Mouse (Mus musculus) intestine, embryonic 14.5 days (tissue): ENCODE results near the gene Rcbtb1. TPM values are rescaled to one million over a fixed set of nuclear protein-coding genes. Genes with fewer than 3 reads are reported as not detected.
"Not testable (repeated sequence)": the region's sequence is repeated elsewhere in the genome, so short reads cannot be mapped to it uniquely, and the experiment has no call there.

Experiments used
- ATAC-seq: fragments of 200-750 bp; cut with Nextera tagmentation; replicated peaks from 2 replicates; pipeline ENCODE4 v1.8.0; 2017; ENCODE audit warnings: low read depth, moderate number of reproducible peaks, moderate TSS enrichment, moderate library complexity; ENCODE audit not compliant: low FRiP score, low TSS enrichment
- DNase-seq: peaks from one replicate; pipeline ENCODE4 v3.0.0-alpha.2; 2018; ENCODE audit warnings: low spot score
- H3K27ac ChIP-seq: fragments of 300-500 bp; sonication (generic); 2 replicates; pipeline ENCODE4 v1.5.1; 2014; ENCODE audit warnings: low read depth, mild to moderate bottlenecking, control low read depth
- H3K27me3 ChIP-seq: fragments of 300-500 bp; sonication (generic); replicated peaks from 2 replicates; pipeline ENCODE4 v1.6.1; 2014; ENCODE audit warnings: low read length, control low read depth; ENCODE audit not compliant: control insufficient read depth, insufficient read depth
- H3K36me3 ChIP-seq: fragments of 300-500 bp; sonication (generic); 2 replicates; pipeline ENCODE4 v1.6.1; 2014; ENCODE audit warnings: low read length, control low read depth; ENCODE audit not compliant: control insufficient read depth, insufficient read depth
- H3K4me1 ChIP-seq: fragments of 300-500 bp; sonication (generic); replicated peaks from 2 replicates; pipeline ENCODE4 v1.6.1; 2014; ENCODE audit warnings: low read length, control low read depth, mixed read lengths; ENCODE audit not compliant: control insufficient read depth, insufficient read depth
- H3K4me2 ChIP-seq: fragments of 300-500 bp; sonication (generic); 2 replicates; pipeline ENCODE4 v1.6.1; 2014; ENCODE audit warnings: low read length
- H3K4me3 ChIP-seq: fragments of 300-500 bp; sonication (generic); 2 replicates; pipeline ENCODE4 v1.5.1; 2014; ENCODE audit warnings: low read depth, low read length, control low read depth, mixed read lengths
- H3K9ac ChIP-seq: fragments of 300-500 bp; sonication (generic); 2 replicates; pipeline ENCODE4 v1.6.1; 2014; ENCODE audit warnings: mild to moderate bottlenecking, low read length
- H3K9me3 ChIP-seq: fragments of 300-500 bp; sonication (generic); 2 replicates; pipeline ENCODE4 v1.6.1; 2016; ENCODE audit warnings: low read length, control low read depth; ENCODE audit not compliant: control insufficient read depth
- WGBS: fragments of 180-500 bp; shearing (Covaris S2); extraction: QIAGEN DNeasy Blood & Tissue Kit; methylation state at CpG from one replicate; pipeline ENCODE4 v1.1.7; 2014; 5-methylcytosine and 5-hydroxymethylcytosine counted together
- polyA plus RNA-seq: library from polyadenylated mRNA; unstranded; fragments of >200 nt; fragmentation: Nextera tagmentation; extraction: Ambion mirVana; gene quantifications from 2 replicates; pipeline ENCODE4 v1.2.1, GENCODE M21; 2014

Gene Rcbtb1
- polyA plus RNA-seq, 1 experiment from 2014 or later: 69.3 TPM

DNA sequence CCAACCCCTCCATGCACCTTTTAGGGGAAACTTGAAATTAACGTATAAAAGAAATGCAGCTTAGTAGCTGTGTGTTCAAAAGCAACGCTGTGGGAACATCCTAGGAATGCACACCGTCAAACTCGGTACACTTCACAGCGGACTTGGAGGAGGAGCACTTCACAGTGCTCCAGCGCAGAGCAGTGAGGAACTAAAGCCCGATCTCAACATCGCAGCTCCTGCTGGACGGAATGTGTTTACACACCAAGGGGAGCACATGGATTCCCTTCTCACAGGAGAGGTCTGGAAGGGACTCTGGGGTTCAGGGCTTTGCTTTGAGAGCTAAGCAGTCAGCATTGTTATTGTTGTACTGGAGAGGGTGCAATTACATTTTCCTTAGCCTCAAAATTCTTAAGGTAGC is 32.6 kb downstream of the Rcbtb1 start:
- Histone ChIP-seq H3K4me1 (no peaks in the 10 kb centered on the region), H3K27me3 (no peaks in the 10 kb centered on the region), H3K27ac (no peak overlapping the region), H3K9ac (no peak overlapping the region), H3K9me3 (peaks cover 3% of the 10 kb centered on the region; the same call in 1 of the 2 replicates), H3K4me2 (no peak overlapping the region), H3K4me3 (no peak overlapping the region), H3K36me3 (peaks cover 93% of the 10 kb centered on the region)
- no peak for ATAC-seq
- 90% methylated on average over 9 of the region's 9 CpGs for WGBS
- DNase-seq: no peak

GRCm38 (mm10) chr14:59250350-59250749 is 49.3 kb downstream of the Rcbtb1 start:
- not testable (repeated sequence) for ATAC-seq, DNase-seq

DNA sequence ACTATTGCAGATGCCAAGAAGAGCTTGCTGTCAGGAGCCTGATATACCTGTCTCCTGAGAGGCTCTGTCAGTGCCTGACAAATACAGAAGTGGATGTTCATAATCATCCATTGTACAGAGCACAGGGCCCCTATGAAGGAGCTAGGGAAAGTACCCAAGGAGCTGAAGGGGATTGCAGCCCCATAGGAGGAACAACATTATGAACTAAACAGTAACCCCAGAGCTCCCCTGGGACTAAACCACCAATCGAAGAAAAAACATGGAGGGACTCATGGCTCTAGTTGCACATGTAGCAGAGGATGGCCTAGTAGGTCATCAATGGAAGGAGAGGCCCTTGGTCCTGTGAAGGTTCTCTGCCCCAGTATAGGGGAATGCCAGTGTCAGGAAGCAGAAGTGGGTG is 54.9 kb downstream of the Rcbtb1 start:
- H3K4me1 ChIP-seq, ATAC-seq, H3K9me3 ChIP-seq, H3K4me2 ChIP-seq, H3K9ac ChIP-seq, H3K27me3 ChIP-seq, DNase-seq, H3K36me3 ChIP-seq, H3K4me3 ChIP-seq, H3K27ac ChIP-seq: not testable (repeated sequence)
- 92% methylated on average over 1 of the region's 1 CpGs for WGBS

More at GRCm38 (mm10) chr14:59250350-59250749, 49.3 kb downstream of the Rcbtb1 start:
- not testable (repeated sequence) for H3K4me1 ChIP-seq, H3K27me3 ChIP-seq, H3K27ac ChIP-seq, H3K9me3 ChIP-seq, H3K9ac ChIP-seq, H3K4me2 ChIP-seq, H3K36me3 ChIP-seq, H3K4me3 ChIP-seq
- 59% methylated on average over 5 of the region's 5 CpGs for WGBS

- WGBS: 61% methylated on average over 3 of the region's 3 CpGs
- Histone ChIP-seq H3K4me1 (no peaks in the 10 kb centered on the region), H3K4me2 (no peak within 1 kb of the TSS), H3K27me3 (no peaks in the 10 kb centered on the region), H3K36me3 (no peaks in the 10 kb centered on the region), H3K9ac (no peak within 1 kb of the TSS), H3K27ac (no peak within 1 kb of the TSS), H3K9me3 (no peaks in the 10 kb centered on the region), H3K4me3 (no peak within 1 kb of the TSS)
- ATAC-seq: no peak
- DNase-seq: no peak
Measured at GRCm38 (mm10) chr14:59260056-59260455, 59.0 kb downstream of the Rcbtb1 start, which contains the start of gene Gm6904. TSS of gene Gm6904 (minus strand) at chr14:59260216.

GRCm38 (mm10) chr14:59274961-59275360 is 74.0 kb downstream of the Rcbtb1 start:
- H3K9me3 ChIP-seq, H3K27me3 ChIP-seq, H3K9ac ChIP-seq, H3K4me2 ChIP-seq, H3K4me3 ChIP-seq, H3K27ac ChIP-seq, ATAC-seq, H3K36me3 ChIP-seq, H3K4me1 ChIP-seq, DNase-seq: not testable (repeated sequence)
- WGBS: 90% methylated on average over 4 of the region's 4 CpGs

Other genes with a start within 250 kb of the Rcbtb1 start
- gene 1700129C05Rik, start 58.3 kb upstream of the Rcbtb1 start, polyA plus RNA-seq: not detected in 2 replicates
- not detected in 2 replicates for gene Gm5142, start 22.5 kb upstream of the Rcbtb1 start, polyA plus RNA-seq
- gene Gm6904, start 59.0 kb downstream of the Rcbtb1 start, polyA plus RNA-seq: not detected in 2 replicates
- 0.13 TPM in 1 of 2 replicates, not detected in the other for gene Phf11a, start 96.3 kb downstream of the Rcbtb1 start, polyA plus RNA-seq
- gene Phf11b, start 140.1 kb downstream of the Rcbtb1 start, polyA plus RNA-seq: 0.96 and 1.0 TPM in 2 replicates
- 2.4 and 3.1 TPM in 2 replicates for gene Phf11d, start 164.3 kb downstream of the Rcbtb1 start, polyA plus RNA-seq
- 0.71 and 0.91 TPM in 2 replicates for gene Phf11c, start 194.2 kb downstream of the Rcbtb1 start, polyA plus RNA-seq
- gene Setdb2, start 239.7 kb downstream of the Rcbtb1 start, polyA plus RNA-seq: 8.4 and 11.1 TPM in 2 replicates
- 36.2 and 39.7 TPM in 2 replicates for gene Cab39l, start 239.8 kb downstream of the Rcbtb1 start, polyA plus RNA-seq